Mouse (Mus musculus) heart, postnatal 4 days (tissue): ENCODE results near the gene Ano6. TPM values are rescaled to one million over a fixed set of nuclear protein-coding genes. Genes with fewer than 3 reads are reported as not detected.
A peak's percentile ranks its signal among the peaks of the same experiment; 100 is the strongest.

Experiments used
- DNase-seq: peaks from one replicate; pipeline ENCODE4 v3.0.0; 2021
- total RNA-seq, 2 experiments: library from RNA; stranded (reverse); gene quantifications; 2 replicates each; pipeline ENCODE4 v1.2.3; 2021

Ano6 gene
- total RNA-seq, 2 experiments from 2014 or later, result 43.2 to 46.6 TPM

DNA sequence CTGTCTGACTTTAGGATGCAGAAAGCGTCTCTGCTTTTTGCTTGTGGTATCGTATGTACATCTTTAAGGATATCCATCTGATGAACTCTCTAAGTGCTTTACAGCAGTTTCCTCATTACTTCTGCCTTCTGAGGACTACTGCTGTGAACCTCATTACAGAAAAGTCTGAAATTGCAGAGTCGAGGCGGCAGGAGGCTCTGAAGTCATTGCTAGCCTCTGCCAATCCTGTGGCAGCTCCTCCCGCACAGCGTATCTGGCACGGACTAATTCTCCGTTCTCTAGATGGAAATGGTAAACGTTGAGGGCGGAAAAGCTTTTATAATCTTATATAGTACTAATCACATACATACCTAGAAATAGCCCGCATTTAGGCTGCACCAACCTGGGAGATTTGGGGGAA lies 144.5 kb downstream of the Ano6 start:
- DNase-seq, result no peak

DNA sequence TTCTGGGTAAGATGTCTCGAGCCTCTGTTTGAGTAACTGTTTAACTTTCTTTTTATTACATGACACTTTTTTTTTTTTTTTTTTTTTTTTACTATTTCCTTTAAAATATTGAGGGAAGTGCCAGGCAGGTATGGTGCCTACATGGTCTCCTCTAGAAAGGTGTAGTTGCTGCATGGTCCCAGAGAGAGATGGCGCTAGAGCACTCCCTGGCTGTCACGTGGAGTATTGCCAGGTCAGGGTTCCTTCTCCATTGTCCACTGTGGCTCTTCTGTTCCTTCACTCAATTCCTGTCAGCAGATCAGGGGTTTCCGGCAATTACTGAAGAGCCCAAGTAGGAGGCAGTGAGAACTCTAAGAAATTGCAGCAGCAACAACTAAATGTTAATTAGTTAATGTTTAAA lies 152.8 kb downstream of the Ano6 start:
- peak; percentile 52 for DNase-seq

DNA sequence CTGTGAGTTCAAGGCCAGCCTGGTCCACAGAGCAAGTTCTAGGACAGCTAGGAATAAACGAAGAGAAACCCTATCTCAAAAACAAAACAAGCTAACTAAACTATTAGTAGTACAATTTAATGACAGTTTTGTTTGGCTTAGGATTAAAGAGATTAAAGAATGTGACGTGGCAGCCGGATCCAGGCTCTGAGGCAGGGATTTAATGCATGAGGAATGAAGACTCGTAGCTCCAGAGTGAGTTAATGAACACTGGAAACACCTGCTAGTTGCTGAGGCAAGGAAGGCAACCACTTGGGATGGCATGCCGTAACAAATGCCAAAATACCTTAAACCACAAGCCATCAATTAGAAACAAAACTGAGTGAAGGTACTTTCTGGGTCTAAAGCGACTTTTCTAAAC lies 153.7 kb downstream of the Ano6 start:
- DNase-seq, result no peak

DNA sequence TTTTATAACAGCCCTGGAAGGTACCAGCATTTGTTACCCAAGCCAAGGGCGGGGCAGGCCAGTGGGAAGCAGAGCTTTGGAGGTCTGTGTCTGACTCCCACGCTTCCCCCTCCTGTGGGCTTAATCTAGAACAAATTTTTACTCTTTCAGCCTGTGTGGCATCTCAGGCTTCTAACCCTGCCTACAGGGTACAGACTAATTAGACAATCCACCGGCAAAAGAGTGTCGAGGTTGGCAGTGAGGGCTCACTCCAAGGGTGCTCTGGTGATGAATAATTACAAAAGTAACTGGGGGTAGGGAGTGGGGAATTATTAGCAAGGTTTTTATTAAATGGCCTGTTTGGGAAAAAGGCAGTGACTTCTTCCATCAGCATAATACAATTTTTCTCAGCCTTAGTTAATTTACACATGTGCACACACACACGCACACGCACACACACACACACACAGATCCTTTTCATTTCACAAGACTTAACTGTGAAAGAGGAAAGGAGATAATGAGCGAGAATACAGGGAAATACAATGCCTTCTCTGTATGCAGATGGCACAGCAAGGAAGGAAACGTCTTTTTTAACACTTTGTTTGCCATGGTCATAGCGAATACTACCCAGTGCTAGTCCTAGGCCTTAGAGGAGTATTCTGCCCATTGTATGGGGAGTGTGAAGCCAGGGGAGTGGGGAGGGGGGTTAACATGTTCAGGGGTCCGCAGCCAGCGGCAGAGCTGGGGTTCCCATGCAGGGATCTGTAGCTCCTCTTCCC lies 155.5 kb downstream of the Ano6 start:
- DNase-seq, result no peak

DNA sequence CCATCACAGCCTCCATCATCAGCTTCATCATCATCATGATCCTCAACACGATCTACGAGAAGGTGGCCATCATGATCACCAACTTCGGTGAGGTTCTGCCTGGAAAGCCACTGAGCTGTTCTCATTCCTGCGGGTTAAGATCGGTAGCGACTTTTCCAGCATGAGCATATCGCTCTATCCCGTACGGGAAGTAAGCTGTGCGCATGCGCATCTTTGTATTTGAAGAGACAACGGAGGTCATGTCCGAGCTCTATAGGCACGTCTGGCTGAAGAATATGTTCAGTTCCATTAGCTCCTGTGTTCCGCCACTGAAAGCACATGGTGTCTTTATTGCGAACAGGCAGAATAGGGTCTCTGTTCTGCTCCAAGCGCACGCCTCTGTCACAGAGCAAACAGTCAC lies 157.8 kb downstream of the Ano6 start:
- no peak for DNase-seq

DNA sequence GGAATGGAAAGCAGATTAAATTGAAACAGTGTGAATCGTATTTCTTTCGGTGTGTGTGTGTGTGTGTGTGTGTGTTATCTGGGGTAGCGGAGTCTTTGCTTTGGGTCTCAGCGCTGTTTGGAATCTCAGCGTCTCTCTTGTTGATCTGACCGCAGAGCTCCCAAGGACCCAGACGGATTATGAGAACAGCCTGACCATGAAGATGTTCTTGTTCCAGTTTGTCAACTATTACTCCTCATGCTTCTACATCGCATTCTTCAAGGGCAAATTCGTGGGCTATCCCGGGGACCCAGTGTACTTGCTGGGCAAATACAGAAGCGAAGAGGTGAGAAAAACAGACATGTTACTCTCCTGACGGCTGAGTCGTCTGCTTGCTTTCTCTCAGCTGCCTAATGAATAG lies 158.7 kb downstream of the Ano6 start:
- no peak for DNase-seq

DNA sequence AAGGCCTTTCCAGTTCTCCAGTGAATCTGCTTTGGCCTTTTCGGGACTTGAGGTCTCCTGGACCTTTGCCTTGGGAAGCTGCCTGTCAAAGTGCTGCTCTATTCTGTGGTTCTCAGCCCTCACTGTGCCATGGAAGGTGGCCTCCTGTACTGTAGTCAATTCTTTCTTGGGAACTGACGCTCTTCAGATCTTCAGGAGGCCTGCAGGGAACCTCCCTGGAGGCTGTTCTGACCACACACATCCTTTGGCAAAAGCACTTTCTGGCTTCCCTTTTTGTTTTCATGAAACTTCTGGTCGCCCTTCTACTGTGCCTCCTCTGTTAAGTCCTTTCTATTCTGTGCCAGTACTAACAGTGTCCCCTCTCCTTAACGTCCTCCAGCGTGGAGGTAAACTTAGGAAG lies 160.9 kb downstream of the Ano6 start:
- DNase-seq, result no peak

DNA sequence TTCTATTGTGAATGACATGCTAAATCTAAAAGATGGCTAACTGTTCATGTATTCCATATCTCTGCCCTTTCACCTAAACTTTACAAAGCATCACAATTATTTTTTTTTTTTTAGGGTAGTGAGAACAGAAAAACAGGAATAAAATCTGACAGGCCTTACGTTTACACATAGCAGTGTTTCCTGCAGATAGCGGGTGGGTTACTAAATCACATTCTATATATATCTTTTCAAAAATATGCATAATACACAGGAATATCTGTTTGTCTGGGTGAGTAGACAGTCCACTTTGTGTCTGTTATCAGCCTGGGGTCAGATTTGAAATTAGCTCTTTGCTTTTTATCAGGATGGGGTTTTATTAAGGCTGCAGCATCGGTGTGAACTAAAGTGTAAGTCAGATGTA lies 166.0 kb downstream of the Ano6 start:
- no peak for DNase-seq

DNA sequence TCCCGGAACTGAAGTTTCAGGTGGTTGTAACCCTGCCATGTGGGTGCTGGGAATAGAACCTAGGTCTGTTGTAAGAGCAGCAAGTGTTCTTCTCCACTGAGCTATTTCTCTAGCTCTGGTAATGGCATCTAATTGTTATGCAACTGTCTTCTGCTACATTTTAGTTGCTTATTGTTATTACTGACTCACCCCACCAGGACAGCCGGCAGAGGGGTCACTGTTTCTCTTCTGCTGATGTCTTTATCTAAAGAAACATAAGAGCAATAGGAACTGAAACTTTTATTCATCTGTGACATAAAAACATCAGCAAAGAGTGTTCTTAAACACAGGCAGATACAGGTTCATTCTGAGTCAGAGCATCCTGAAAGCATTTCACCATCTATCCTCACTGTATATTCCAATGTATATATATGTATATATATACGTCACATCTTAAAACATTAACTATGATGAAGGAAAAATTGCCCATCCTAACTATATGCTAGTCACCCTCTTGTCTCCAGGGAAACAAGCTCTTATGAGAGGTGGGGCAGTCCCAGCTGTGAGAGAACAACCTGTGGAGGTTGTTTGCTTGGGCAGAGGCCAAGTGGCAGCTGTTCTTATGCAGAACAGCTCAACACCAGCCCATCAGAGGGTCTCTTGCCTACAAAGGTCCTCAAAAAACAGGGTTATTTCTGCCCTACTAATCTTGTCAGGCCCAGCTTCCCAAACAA lies 171.9 kb downstream of the Ano6 start:
- DNase-seq, result no peak

DNA sequence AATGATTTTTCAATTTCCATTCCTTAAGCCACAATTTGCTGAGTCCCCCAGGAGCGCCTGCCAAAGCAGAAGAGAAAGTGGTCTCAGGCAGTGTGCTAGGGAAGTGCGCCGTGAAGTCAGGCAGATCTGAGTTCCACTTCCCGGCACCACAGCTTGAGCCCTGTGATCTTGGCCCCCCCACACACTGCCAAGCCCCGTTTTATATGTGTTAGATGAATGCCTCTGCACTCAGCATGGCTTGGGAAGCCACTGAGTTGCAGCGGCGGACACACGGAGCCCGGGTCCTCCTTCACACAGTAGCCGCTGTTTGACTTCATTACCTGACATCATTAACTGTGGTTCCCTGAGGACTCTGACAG lies 172.5 kb downstream of the Ano6 start:
- no peak for DNase-seq

DNA sequence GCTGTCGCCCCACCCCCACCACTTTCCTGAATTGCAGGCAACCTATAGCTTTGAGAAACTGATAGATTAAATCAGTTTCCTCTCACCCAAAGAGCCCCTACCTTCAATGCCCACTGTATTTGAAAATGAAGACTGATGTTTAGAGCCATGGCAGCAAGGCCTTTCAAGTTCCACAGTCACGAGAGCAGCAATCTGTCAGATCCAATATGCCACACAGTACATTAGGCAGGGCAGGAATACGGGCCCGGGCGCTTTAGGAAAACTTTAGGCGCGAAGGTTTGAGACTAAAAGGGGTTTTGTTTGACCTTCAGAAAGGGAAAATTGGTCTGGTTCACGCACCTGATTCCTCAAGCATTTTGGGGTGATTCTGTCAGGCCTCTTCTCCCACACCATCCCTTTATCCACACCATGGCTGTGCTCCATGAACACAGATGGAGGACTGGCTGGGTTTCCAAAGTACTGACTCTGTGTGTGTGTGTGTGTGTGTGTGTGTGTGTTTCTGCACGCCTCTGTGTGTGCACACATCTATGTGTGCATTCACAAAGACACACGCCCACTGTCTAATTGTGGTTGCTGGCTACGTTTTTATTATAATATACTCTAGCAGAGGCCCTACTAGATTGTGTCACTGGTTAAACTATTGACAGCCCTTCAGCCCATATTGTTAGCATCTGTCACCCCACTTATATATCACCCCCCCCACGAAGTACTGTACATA lies 173.0 kb downstream of the Ano6 start:
- no peak for DNase-seq

DNA sequence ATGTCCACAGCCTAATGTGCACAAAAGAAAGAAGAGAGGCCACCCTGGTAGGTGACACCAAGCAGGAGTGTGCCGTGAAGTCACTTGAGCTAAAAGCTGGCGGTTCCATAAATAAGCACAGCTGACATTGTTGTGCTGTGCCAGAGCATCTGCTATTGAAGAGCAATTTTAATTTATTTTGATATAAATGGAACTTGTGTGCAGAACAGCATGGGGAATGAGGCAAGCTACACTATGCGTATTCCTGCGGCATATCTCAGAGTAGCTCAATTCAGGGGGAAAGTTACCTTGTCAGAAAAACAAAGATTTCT lies 173.6 kb downstream of the Ano6 start:
- DNase-seq, result no peak

DNA sequence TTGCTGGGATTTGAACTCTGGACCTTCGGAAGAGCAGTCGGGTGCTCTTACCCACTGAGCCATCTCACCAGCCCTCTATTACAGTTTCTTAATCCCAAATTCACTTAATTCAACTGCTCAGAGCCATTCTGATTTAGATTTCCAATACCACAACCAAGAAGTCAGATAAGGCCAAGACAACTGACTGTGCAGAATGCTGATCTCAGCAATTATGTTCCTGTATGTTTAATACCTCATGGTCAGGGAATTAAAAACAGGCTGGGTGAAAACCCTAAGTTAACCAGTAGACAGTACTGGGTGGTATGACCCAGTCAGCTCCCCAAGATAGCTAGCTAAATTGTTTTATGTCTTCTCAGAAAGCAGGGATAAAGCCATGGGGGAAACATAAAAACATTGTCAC lies 176.3 kb downstream of the Ano6 start:
- no peak for DNase-seq

DNA sequence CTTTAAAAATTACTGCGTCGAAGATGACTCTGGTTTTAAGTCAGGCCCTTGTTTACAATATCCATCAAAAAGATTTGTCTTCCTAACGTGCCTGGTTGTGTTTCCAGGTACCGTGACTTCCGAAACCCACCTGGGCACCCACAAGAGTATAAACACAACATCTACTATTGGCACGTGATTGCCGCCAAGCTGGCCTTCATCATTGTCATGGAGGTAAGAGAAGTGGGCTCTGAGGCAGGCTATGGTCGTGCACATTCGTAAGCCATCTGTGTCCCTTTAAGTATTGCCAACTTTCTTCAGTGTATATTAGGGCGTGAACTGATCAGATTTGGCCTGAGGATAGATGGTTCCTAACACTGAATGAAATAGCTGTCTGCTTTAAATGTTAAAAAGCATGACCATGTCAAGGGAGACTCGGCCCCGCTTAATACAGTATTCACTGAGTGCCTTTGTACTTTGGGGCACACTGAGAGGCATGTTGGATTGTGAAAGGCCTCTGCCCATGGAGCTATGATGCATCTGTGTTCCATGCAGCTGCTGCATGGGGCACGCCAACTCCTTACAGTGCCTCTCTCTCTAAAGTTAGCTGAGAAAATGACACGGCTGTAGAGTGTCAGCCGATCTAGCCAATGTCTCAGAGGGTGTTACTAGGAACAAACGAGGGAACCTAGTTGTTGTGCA lies 177.0 kb downstream of the Ano6 start:
- DNase-seq, result no peak

DNA sequence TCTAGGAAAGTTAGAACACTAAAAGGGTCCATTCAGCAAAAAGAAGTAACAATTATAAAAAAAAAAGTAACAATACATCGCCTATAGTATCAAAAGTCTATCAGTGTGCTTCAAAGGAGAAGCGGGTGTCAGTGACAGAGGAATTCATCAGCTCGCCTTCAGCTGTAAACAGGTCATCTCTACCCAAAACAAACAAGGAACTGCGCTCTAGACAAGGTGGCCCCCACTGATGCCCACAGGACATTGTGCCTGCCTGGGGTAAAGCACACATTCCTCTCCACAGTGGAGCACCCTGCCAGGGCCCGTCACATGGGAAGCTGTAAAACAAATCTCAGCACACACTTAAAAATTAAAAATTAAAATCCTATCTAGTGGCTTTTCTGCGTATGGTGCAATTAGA lies 179.0 kb downstream of the Ano6 start:
- DNase-seq, result no peak

DNA sequence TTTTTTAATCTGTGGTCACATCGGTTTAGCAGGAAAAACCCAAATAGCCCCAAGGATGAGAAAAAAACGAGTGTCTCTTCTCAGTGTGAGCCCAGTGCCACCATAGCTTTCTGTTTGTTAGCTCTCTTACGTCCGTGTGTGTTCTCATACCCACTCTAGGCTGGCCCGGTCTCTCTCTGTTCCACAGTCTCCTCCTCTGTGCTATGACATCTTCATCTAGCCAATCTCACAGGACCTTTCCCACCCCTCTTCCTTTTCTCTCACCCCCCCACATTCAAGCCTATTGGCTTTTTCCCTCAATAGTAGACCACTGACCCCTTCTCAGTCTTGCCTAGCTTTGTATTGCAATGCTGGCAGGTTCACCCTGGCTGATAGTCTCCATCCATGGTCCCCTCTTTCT lies 179.5 kb downstream of the Ano6 start:
- no peak for DNase-seq

DNA sequence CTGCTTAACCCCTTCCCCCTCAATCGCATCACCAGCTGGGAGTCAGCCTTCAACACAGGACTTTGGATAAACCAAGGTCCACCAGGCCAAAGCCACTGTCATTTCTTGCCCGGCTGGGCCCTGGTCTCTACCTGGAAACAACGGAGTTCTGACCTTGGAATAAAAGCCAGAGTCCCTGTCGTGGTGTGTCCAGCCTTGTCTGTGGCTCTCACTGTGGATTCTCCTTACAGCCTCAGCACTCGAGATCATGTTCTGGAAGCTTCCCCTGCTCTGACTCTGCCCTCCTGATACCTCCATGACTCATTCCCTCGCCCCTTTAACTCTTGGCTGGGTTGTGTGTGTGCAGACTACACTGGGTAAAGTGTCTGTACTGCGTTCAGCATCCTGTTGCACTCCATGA lies 180.0 kb downstream of the Ano6 start:
- no peak for DNase-seq

DNA sequence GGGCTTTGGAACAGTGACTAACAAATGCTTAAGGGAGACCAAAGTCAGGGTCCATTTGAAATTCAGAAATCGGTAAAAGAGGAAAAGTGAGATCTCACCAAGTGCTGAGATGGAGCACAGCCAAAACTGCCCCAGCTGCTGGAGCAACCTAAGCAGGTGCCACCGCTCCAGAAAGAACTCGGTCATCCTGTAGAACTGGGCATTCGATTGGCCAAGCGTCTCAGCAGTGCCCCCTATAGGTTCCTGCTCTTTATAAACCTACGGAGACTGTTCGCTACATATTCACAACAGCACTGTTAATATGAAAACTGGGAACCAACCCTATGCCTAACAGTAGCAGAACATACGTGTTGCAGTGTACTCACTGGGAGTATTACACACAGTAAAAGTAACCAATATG lies 180.7 kb downstream of the Ano6 start:
- DNase-seq, result no peak

DNA sequence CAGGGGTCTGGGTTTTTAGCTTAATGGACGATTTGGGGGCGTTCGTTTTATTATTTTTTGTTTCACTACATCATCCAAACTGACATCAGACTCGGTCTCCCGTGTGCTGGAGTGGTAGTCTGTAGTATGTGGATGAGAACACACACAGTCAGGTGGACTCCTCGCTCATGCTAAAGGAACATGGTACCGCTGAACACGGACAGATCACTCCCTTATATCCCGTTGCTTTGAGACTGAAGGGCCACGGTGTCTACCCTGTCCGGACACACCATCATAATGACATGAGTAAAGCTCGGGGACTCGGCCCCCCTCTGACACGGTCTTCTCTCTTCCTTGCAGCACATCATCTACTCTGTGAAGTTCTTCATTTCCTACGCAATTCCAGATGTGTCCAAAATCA lies 181.5 kb downstream of the Ano6 start:
- DNase-seq, result no peak

DNA sequence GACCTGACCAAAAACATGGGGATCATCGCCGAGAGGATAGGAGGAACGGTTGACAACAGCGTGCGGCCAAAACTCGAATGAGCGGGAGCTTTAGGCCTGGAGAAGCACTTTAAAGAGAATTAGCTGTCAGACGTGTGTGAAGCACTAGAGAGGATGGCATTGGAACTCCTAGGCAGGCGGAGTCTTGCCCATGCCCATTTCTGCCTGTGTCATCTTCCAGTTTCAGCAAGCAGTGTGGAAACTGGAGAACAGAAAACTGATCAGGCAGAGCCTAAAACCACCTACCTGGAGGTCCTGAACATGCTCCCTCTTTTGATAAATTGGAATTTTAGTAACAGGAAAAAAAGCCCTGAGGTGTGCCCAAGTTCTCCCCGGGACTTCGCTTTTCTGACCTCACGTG lies 182.0 kb downstream of the Ano6 start:
- DNase-seq, result no peak

DNA sequence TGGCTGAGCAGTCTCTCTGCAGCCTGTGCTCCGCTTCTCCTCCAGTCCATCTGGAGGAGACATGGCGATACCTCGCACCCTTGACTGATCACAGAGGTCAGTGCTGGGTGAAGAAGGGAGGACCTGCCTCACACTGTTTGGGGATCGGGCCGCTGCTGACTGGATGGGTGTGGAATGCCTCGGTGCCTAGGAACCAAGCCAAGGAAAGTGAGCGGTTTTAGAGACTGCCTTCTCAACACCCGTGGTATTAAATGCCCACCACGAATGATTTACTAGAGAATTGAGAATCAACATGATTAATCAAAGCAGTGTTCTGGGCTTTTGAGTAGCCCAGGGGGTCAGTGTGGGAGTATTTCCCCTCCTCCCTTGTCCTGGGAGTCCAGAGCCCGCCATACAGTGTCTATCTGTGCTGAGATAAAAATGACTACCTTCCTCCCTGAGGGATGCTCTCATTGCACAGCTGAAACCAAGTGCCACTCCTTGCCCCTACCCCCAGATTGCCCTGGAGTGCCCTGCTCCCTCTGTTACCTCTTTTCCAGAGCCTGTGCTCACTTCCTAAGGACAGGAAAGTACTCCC lies 183.5 kb downstream of the Ano6 start:
- DNase-seq, result no peak

DNA sequence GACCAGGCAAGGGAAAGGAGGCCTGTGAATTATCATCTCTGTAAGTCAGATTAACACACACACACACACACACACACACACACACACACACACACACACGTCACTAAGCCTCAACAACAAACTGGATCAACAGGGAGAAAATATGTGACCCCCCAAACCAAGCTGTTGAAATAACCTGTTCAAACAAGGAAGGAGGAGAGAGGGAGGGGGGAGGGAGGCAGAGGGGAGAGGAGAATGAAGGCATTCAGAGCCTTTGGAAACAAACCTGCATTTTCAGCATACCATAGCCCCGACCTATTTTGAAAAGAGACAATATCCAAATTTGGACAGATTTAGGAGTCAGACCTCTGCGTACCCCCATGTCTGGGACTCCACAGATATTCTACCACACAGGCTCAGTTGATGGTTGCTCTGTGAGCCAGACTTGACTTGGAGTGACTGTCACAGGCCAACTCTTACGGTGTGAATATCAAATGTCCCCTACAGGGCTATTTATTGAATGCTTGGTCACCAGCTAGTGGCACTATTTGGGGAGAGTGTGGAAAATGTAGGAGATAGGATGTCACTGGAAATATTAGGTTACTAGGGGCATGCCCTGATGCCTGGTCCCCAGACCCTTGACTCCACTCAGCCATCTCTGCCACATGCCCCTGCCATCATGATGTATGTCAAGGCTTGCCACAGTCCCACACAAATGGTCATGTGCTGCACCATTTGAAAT lies 185.7 kb downstream of the Ano6 start:
- DNase-seq, result no peak
